Mouse (Mus musculus) adrenal gland, postnatal 36 days (tissue): ENCODE measurements at regions not wholly inside any gene's neighbourhood (a gene's known extent, or its start where the extent isn't known, plus 50 kb on each side); places are given as distances from the start of the nearest gene placed in this dataset.

Source experiments
- DNase-seq, 2 experiments: peaks; one replicate each; pipeline ENCODE4 v3.0.0; 2021; ENCODE audit warnings: mixed read lengths in 1 of 2

- no peak for DNase-seq
These were observed 372.3 kb upstream of the Jarid2 start for GRCm38 (mm10) chr13:44356981-44357380.

DNA sequence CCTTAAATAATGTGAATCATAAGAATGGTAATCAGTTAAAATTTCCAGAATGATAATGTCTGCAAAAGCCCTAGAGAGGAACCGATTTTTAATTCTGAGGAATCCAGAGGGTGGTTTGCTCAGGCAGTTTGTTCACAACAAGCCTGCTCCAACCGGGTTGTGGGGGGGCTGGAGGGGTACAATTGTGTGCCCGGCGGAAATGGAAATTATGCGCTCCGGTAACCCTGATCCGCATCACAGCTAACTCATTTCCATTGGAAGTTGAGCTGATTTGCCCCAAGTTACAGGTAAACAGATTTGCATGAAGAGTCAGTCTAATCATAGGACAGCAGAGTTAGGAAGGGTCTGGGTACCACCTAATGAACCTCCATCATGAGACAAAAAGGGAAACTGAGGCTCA lies 369.9 kb upstream of the Jarid2 start:
- no peak for DNase-seq

GRCm38 (mm10) chr13:44360016-44360415 lies 369.3 kb upstream of the Jarid2 start:
- DNase-seq = no peak

DNA sequence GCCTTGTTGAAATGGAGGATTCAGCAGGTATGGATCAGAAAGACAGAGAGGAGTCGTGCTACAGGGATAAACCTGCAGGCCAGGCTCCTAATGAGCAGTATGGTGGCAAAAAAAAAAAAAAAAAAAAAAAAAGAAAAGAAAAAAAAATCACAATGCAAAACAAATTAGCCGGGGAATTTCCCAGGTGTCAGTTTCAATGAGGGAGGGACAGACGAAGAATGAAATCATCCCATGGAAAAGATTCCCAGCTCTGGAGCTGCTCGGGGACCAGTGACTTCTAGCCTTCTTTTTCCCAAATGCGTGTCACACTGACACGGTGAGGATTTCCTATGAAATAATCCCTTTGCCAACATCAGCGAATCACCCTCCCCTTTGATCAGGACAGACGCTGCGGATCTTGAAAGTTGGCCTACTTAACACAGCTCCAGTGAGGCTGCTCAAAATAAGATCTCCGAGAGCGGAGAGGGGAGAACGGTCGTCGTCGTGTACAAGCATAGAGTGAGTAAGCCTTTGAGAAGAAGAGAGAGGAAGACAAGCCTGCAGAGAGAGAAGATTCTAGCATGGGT lies 368.5 kb upstream of the Jarid2 start:
- no peak for DNase-seq

GRCm38 (mm10) chr13:44362293-44363005 lies 366.8 kb upstream of the Jarid2 start:
- DNase-seq = peak; percentile 10 to 11

DNA sequence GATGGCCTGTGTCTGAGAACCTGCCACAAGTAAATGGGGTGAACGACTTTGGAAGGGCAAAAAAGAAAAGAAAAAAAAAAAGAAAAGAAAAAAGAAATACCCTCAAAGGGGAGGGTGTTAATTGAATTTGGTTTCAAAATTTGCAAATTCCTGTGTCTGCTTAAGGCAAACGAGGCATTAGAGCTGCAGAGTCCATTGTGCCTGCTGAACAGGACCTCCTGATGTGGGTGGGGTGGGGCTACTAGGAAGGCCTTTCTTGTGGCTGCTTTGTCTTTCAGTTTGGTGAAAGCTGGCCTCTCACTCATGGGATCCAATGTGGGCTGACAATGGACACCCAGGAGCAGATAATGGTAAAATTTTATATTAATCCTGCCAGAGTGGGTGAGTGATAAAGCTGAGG lies 366.3 kb upstream of the Jarid2 start:
- DNase-seq = no peak

- no peak for DNase-seq
These were observed 360.0 kb upstream of the Jarid2 start for GRCm38 (mm10) chr13:44369301-44369700.

DNA sequence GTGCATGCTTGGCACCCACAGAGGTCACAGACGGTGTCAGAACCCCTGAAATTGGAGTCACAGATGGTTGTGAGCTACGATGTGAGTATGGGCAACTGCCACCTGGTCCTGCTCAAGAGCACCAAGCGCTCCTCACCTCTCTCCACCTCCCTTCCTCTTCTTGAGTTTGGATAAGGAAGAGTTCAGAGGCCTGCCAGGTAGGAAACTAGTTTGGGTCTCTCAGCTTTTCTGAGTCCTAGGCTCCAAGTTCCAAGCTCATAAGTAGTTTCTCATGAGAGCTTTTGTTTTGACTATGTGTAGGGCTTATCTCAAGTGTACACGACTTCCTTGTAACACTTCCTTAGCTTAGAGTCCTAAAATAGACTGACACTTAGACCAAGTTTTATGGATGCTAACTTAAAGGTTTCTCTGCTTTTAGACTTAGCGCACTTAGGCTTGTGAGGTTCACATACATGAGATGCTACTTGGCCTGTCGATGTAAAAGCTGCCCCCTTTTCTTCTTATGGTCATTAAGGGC lies 356.9 kb upstream of the Jarid2 start:
- DNase-seq = no peak

DNA sequence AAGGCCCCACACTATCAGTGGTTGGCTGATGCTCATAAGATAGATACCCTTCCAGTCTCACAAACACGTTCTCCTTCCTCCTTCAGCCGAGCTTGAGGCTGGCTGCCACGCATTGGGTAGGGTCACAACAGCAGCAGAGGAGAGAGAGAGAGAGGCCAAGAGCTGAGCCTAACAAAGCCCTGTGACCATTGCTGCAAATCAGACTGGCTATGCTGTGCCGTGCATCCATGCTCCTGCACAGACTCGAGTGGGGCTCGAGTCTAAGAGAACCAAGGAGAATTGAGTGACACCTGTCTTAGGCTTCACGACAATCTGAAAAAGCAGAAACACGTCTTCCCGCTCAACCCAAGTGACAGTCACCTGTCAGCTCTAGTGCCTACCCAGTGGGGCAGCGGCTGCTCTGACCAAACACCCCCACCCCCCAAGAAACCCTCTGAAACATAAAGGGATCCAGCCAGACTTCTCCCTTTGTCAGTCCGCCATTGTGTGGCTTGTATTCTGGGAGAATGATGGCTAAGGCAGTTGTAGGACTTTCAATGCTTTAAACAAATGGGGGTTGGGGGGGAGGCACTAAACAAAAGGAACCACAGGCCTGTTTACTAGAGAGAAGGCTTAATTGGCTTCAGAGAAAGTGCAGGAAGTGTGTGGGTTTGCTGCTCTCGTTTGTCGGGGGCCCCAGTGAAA lies 353.7 kb upstream of the Jarid2 start:
- no peak for DNase-seq

DNA sequence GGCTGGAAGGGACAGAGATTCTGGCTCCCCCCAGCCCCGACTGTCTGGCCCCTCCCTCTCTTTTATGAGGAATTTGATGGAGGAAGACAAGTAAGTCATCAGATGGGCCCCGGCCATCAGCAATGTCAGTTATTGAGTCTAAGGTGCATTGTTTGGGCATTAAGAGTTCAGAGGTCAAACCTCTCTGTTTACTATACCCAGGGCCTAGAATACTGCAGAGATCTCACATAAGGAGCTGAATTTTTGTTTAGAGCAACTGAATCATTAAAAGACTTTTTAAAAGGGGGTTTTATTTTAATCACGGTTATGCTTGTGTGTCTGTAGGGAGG lies 353.1 kb upstream of the Jarid2 start:
- no peak for DNase-seq

GRCm38 (mm10) chr13:44381721-44382450 lies 347.4 kb upstream of the Jarid2 start:
- DNase-seq = no peak

DNA sequence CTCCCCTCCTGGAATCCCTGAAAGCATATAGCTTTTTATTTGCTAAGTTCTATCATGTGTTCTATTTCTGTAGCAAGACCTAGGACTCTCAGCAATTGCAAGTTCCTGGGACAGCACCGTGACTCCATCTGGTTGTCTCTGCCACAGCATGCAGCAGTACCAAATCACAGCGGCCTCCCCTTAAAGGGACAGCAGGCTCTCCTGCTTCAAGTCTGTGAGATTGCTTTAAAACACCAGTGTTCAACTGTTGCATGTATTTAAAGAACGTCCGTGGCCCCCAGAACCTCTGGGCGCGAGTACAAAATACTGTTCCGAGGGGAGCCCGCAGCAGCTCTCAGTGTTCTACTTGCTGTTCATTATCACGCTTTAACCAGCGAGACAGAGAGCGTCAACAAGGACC lies 346.0 kb upstream of the Jarid2 start:
- no peak for DNase-seq

DNA sequence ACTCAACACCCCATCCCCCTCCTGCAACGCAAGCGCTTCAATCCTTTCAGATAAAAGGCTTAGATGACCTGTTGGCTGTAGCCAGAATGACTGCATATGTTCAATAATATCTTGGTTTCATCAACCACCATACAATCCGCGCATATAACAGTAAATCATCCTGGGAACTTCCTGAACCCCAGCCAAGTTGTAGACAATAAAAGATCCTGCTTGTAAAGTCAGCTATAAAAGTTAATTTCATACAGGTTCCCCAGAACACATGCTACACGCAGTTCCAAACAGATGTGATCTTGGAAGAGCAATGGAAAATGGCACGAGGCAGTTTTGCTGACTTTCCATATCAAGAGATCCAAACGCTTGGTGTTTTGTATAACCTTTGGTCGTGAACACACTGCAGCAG lies 342.5 kb upstream of the Jarid2 start:
- DNase-seq = no peak

DNA sequence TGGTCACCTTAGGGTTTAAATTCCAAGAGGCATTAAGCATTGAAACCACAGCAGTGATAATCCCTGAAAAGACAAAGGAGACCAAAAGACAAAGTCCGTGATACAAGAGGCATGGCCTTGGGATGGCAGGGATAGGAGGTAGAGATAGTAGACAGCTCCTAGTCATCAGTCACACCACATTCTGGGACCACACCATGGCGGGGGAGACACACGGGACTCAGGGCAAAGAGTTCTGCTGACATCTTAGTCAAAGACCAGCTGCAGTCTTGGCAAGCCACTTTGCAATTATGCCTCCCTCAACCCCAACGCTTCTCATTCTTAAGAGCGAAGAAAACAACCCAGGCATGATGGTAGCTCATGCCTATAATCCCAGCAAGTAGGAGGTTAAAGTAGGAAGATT lies 339.6 kb upstream of the Jarid2 start:
- no peak for DNase-seq

GRCm38 (mm10) chr13:44390666-44391390 lies 338.4 kb upstream of the Jarid2 start:
- DNase-seq = no peak

GRCm38 (mm10) chr13:44394016-44394415 lies 335.3 kb upstream of the Jarid2 start:
- no peak for DNase-seq

DNA sequence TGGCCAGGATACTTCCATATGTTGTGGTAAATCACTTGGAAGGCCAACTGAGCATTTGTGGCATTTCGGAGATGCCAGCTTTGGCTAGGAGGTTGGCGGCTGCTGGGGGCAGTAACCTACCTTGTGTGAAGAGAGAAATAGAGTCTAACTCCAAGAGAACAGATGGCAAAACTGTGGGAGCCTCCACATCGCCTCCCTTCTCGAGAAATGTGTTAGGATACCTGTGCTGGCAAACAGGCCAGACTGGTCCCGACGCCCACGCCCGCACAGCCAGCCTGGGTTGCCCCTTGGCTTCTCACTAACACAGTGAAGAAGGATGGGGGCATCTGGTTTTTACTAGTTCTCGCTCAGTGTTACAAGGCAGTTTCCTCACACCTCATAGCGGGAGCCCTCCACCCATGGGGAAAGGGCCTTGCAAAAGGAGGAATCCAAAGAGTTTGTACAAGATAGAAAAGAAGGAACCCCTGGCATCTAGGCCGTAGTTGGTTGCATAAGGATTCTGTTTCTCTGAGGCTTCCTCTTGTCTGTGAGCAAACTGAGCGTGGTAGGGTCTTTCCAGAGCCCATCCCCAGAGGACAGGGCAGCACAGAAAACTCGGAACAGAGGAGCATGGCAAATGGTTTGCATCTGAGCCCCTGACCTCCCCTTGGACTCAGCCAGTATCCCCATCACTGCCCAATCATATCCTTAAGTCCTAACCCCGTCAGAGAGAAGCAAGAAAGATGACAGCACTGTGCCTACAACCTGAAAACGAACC lies 330.5 kb upstream of the Jarid2 start:
- DNase-seq = no peak

- no peak for DNase-seq
These were observed 329.9 kb upstream of the Jarid2 start for GRCm38 (mm10) chr13:44399370-44399685.

- DNase-seq = no peak
These were observed 329.4 kb upstream of the Jarid2 start for GRCm38 (mm10) chr13:44399831-44400321.

- no peak for DNase-seq
These were observed 325.2 kb upstream of the Jarid2 start for GRCm38 (mm10) chr13:44404010-44404575.

DNA sequence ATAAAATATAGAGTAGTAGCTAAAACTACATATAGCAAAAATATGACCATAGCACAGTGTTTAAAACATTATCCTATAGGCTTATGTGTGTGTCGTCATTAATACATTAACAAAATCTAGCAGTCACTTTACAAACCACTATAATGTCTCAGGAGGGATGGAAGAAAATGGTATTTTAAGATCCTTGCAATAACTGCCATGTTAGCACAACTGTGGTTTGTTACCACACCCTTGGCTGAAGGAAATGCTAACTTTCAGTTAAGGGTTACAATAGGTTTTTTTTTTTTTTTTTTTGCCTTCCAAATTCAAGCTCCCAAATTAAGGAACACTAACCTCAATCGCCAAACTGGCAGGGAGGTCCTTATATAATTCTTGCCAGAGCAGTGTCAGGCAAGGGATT lies 322.0 kb upstream of the Jarid2 start:
- no peak for DNase-seq
